Mouse (Mus musculus) spleen, adult 2 months (tissue): ENCODE data around the gene Dync1i1.

Source experiments
- CTCF ChIP-seq: fragments of 200-500 bp; IDR thresholded peaks from 2 replicates; pipeline ENCODE4 v1.5.1; 2011; ENCODE audit warnings: mild to moderate bottlenecking, inconsistent platforms; ENCODE audit not compliant: insufficient read depth, insufficient read length, insufficient replicate concordance; ENCODE audit errors: extremely low read depth
- POLR2A ChIP-seq: fragments of 200-500 bp; IDR thresholded peaks from 2 replicates; pipeline ENCODE4 v1.6.1; 2011; ENCODE audit warnings: low read depth, low read length, inconsistent platforms

DNA sequence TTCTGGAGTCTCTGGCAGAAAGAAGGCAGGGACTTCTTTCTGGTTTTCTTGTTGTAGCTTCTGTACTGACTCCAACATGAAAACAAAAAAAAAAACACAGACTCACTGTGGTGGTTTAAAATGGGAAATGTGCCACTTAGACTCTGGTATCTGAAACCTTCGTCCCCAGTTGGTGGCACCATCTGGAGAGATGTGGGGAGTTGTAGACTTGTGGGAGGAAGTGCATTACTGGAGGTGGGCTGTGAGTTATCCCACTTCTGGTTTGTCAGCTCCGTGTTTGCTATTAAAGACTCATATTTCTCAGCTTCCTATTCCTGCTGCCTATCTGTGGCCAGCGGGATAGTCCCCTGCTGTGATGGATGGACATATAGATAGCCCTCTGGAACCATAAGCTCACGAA is 351.8 kb downstream of the Dync1i1 start:
- no peak for TF ChIP-seq CTCF
- TF ChIP-seq POLR2A, result no peak
